Mouse (Mus musculus): ENCODE results near the gene Abca17. TPM values are rescaled to one million over a fixed set of nuclear protein-coding genes. Genes with fewer than 3 reads are reported as not detected.

Gene Abca17
- total RNA-seq, 2 experiments from 2014 or later, result 0.47 to 1.2 TPM

GRCm38 (mm10) chr17:24349176-24349575 lies 1.7 kb downstream of the Abca17 start:
- DNase-seq (ENCODE audit: extremely low spot score in 1 of 2, low spot score in 1 of 2), result no peak

GRCm38 (mm10) chr17:24346831-24347230 lies 4.0 kb downstream of the Abca17 start:
- no peak for DNase-seq (ENCODE audit: extremely low spot score in 1 of 2, low spot score in 1 of 2)

GRCm38 (mm10) chr17:24344672-24345071 lies 6.2 kb downstream of the Abca17 start:
- no peak for DNase-seq (ENCODE audit: extremely low spot score in 1 of 2, low spot score in 1 of 2)

GRCm38 (mm10) chr17:24327656-24328055 lies 23.2 kb downstream of the Abca17 start:
- no peak for DNase-seq (ENCODE audit: extremely low spot score in 1 of 2, low spot score in 1 of 2)

GRCm38 (mm10) chr17:24325051-24325450 lies 25.8 kb downstream of the Abca17 start:
- DNase-seq (ENCODE audit: extremely low spot score in 1 of 2, low spot score in 1 of 2), result no peak

- no peak for DNase-seq (ENCODE audit: extremely low spot score in 1 of 2, low spot score in 1 of 2)
Observed at GRCm38 (mm10) chr17:24320826-24321225, 30.0 kb downstream of the Abca17 start.

- peak in 1 of 2 experiments; percentile 28 for DNase-seq (ENCODE audit: extremely low spot score in 1 of 2, low spot score in 1 of 2)
Observed at GRCm38 (mm10) chr17:24307500-24307899, 43.4 kb downstream of the Abca17 start.

GRCm38 (mm10) chr17:24300651-24301050 lies 50.2 kb downstream of the Abca17 start:
- DNase-seq (ENCODE audit: extremely low spot score in 1 of 2, low spot score in 1 of 2), result no peak

- no peak for DNase-seq (ENCODE audit: extremely low spot score in 1 of 2, low spot score in 1 of 2)
Observed at GRCm38 (mm10) chr17:24289338-24289737, 61.5 kb downstream of the Abca17 start.

GRCm38 (mm10) chr17:24288477-24288876 lies 62.4 kb downstream of the Abca17 start:
- no peak for DNase-seq (ENCODE audit: extremely low spot score in 1 of 2, low spot score in 1 of 2)

- DNase-seq (ENCODE audit: extremely low spot score in 1 of 2, low spot score in 1 of 2), result no peak
Observed at GRCm38 (mm10) chr17:24285680-24286079, 65.2 kb downstream of the Abca17 start.

- DNase-seq (ENCODE audit: extremely low spot score in 1 of 2, low spot score in 1 of 2), result no peak
Observed at GRCm38 (mm10) chr17:24283266-24283818, 67.5 kb downstream of the Abca17 start.

- no peak for DNase-seq (ENCODE audit: extremely low spot score in 1 of 2, low spot score in 1 of 2)
Observed at GRCm38 (mm10) chr17:24282637-24283036, 68.2 kb downstream of the Abca17 start.

- no peak for DNase-seq (ENCODE audit: extremely low spot score in 1 of 2, low spot score in 1 of 2)
Observed at GRCm38 (mm10) chr17:24279907-24280306, 71.0 kb downstream of the Abca17 start.

- DNase-seq (ENCODE audit: extremely low spot score in 1 of 2, low spot score in 1 of 2), result no peak
Observed at GRCm38 (mm10) chr17:24267133-24267532, 83.7 kb downstream of the Abca17 start.

GRCm38 (mm10) chr17:24264766-24265165 lies 86.1 kb downstream of the Abca17 start:
- DNase-seq (ENCODE audit: extremely low spot score in 1 of 2, low spot score in 1 of 2), result no peak

- no peak for DNase-seq (ENCODE audit: extremely low spot score in 1 of 2, low spot score in 1 of 2)
Observed at GRCm38 (mm10) chr17:24260516-24260915, 90.4 kb downstream of the Abca17 start.

GRCm38 (mm10) chr17:24259702-24260101 lies 91.2 kb downstream of the Abca17 start:
- no peak for DNase-seq (ENCODE audit: extremely low spot score in 1 of 2, low spot score in 1 of 2)

GRCm38 (mm10) chr17:24258981-24259380 lies 91.9 kb downstream of the Abca17 start:
- no peak for DNase-seq (ENCODE audit: extremely low spot score in 1 of 2, low spot score in 1 of 2)

- DNase-seq (ENCODE audit: extremely low spot score in 1 of 2, low spot score in 1 of 2), result no peak
Observed at GRCm38 (mm10) chr17:24252329-24252728, 98.5 kb downstream of the Abca17 start.

- peak; percentile 83 to 88 for DNase-seq (ENCODE audit: extremely low spot score in 1 of 2, low spot score in 1 of 2)
Observed at GRCm38 (mm10) chr17:24251320-24252069, 99.4 kb downstream of the Abca17 start, which contains the start of gene Ccnf. Gene Ccnf (minus strand): TSS chr17:24251484.

- no peak for DNase-seq (ENCODE audit: extremely low spot score in 1 of 2, low spot score in 1 of 2)
Observed at GRCm38 (mm10) chr17:24250988-24251319, 99.9 kb downstream of the Abca17 start.

Data from layer of hippocampus, postnatal 25 days (tissue).